Mouse (Mus musculus) embryonic facial prominence, embryonic 11.5 days (tissue): ENCODE measurements at regions not wholly inside any gene's neighbourhood (a gene's known extent, or its start where the extent isn't known, plus 50 kb on each side); places are given as distances from the start of the nearest gene placed in this dataset.
A peak's percentile ranks its signal among the peaks of the same experiment; 100 is the strongest.

Source experiments
- ATAC-seq: fragments of 200-750 bp; cut with Nextera tagmentation; replicated peaks from 2 replicates; pipeline ENCODE4 v1.8.0; 2017; ENCODE audit warnings: low read depth; ENCODE audit not compliant: insufficient number of reproducible peaks, low FRiP score, low TSS enrichment
- DNase-seq: peaks from one replicate; pipeline ENCODE4 v3.0.0-alpha.2; 2015; ENCODE audit warnings: low spot score
- H3K27ac ChIP-seq: fragments of 300-500 bp; sonication (generic); replicated peaks from 2 replicates; pipeline ENCODE4 v1.5.1; 2014; ENCODE audit warnings: mild to moderate bottlenecking, low read depth, low read length, control low read depth
- H3K27me3 ChIP-seq: fragments of 300-500 bp; sonication (generic); 2 replicates; pipeline ENCODE4 v1.6.1; 2014; ENCODE audit warnings: mild to moderate bottlenecking, low read length, moderate library complexity, mixed read lengths; ENCODE audit not compliant: control insufficient read depth, insufficient read depth
- H3K36me3 ChIP-seq: fragments of 300-500 bp; sonication (generic); replicated peaks from 2 replicates; pipeline ENCODE4 v1.6.1; 2014; ENCODE audit warnings: low read depth, mild to moderate bottlenecking, low read length, moderate library complexity, mixed read lengths; ENCODE audit not compliant: control insufficient read depth, insufficient read depth
- H3K4me1 ChIP-seq: fragments of 300-500 bp; sonication (generic); 2 replicates; pipeline ENCODE4 v1.6.1; 2014; ENCODE audit warnings: low read length, mixed read lengths; ENCODE audit not compliant: control insufficient read depth, insufficient read depth
- H3K4me2 ChIP-seq: fragments of 300-500 bp; sonication (generic); 2 replicates; pipeline ENCODE4 v1.6.1; 2014; ENCODE audit warnings: low read depth, mild to moderate bottlenecking, control low read depth, low read length, moderate library complexity
- H3K4me3 ChIP-seq: fragments of 300-500 bp; sonication (generic); 2 replicates; pipeline ENCODE4 v1.5.1; 2014; ENCODE audit warnings: low read depth, low read length, control low read depth
- H3K9ac ChIP-seq: fragments of 300-500 bp; sonication (generic); replicated peaks from 2 replicates; pipeline ENCODE4 v1.6.1; 2014; ENCODE audit warnings: mild to moderate bottlenecking, control low read depth, low read length
- H3K9me3 ChIP-seq: fragments of 300-500 bp; sonication (generic); replicated peaks from 2 replicates; pipeline ENCODE4 v1.6.1; 2016; ENCODE audit warnings: mild to moderate bottlenecking, low read length, inconsistent platforms, mixed read lengths; ENCODE audit not compliant: control insufficient read depth
- WGBS: fragments of 180-500 bp; shearing (Covaris S2); extraction: QIAGEN DNeasy Blood & Tissue Kit; methylation state at CpG from one replicate; pipeline ENCODE4 v1.1.7; 2014; 5-methylcytosine and 5-hydroxymethylcytosine counted together

DNA sequence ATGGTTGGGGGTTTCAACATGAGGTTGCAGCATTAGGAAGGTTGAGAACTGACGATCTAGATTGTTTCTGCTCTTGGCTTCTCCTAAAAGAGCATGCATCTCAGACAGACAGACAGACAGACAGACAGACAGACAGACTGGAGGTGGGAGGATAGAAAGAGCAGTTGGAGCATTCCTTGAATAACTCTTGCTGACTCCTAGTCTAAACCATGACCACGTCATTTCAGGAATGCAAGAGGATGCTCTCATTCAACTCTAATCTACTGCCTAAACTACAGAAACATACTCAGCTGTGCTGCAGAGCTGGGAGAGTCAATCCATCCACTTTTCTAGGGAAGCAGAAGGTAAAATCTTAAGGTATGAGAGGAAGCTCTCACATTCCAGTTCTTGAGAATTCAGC, 792.8 kb upstream of the 4930452B06Rik start:
- DNase-seq (no peak), ATAC-seq (no peak)
- Histone ChIP-seq H3K36me3 (no peaks in the 10 kb centered on the region), H3K4me3 (no peak overlapping the region), H3K27ac (no peak overlapping the region), H3K9ac (no peak overlapping the region), H3K4me1 (no peaks in the 10 kb centered on the region), H3K9me3 (no peaks in the 10 kb centered on the region), H3K4me2 (no peak overlapping the region), H3K27me3 (no peaks in the 10 kb centered on the region)
- WGBS, result 74% methylated on average over 2 of the region's 2 CpGs

DNA sequence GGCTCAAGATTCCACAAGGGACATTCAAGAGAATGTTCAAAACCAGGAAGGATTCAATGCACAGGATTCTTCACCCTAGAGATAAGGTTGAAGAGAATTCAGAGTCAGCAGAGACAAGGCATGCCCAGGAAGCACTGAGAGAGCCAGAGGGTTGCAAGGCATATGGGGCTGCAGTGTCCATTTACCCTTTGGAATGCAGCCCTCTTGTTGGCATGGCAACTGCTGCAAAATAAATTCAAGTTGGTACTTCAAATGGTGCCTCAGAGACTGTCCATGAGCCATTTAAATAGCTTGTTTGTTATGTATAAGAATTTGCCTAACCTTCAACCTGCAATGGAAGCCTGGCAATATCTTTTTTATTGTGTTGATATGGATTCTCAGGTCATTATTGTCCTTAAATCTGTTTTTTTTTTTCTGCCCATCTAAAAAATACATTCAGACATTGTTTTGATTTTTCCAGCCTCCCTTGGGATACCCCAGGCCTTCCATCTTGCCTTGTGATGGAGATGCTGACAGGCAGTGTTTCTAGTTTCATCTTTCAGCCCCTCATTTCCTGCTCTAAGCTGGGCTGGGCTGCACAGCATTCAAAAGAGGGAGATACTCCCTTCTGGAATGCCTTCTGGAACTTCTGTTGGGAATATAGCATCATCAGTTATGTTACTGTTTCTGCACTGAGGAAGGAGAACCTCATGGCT, 791.9 kb upstream of the 4930452B06Rik start:
- Histone ChIP-seq H3K4me2 (no peak overlapping the region), H3K4me3 (no peak overlapping the region), H3K4me1 (no peaks in the 10 kb centered on the region), H3K36me3 (no peaks in the 10 kb centered on the region), H3K9me3 (no peaks in the 10 kb centered on the region), H3K9ac (no peak overlapping the region), H3K27ac (no peak overlapping the region), H3K27me3 (no peaks in the 10 kb centered on the region)
- ATAC-seq (no peak), DNase-seq (peak; percentile 67)

DNA sequence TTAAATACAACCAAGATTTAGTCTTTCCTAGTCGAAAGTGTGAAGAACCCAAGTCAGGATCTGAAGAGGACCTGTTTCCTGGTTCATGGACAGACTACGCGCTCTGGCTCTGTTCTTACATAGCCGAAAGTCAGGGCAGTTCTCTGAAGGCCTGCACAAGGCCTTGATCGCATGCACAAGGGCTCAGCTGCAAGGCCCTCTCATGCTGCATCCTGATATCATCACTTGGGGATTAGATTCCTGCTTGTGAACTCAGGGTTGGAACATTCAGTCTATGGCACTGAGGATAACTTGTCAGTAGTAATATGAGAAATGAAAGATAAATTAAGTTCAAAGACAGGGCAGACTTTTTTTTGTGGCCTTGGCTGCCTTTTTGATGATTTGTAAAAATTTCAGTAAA, 789.9 kb upstream of the 4930452B06Rik start:
- ATAC-seq, result no peak
- Histone ChIP-seq H3K9ac (no peak overlapping the region), H3K4me1 (no peaks in the 10 kb centered on the region), H3K27ac (no peak overlapping the region), H3K9me3 (no peaks in the 10 kb centered on the region), H3K4me3 (no peak overlapping the region), H3K36me3 (no peaks in the 10 kb centered on the region), H3K4me2 (no peak overlapping the region), H3K27me3 (no peaks in the 10 kb centered on the region)
- 93% methylated on average over 5 of the region's 5 CpGs for WGBS
- DNase-seq, result no peak

DNA sequence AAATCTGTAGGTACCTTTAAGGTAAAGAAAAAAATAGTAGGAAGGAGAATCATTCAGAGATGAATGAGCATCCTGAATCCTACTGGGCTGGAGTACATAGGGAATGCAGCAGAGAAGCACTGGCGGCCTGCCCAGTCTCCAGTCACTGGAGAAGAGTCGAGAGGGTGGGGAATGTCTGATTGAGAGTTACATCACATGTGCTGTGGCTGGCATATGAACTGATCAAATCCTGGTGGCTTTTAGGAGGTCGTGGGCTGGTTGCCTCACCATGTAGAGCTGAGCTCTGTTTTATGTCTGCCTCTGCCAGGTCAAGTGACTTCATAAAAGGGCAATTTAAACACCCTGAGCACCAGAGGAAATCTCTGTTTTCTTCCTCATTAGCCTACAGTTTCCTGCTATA, 783.9 kb upstream of the 4930452B06Rik start:
- no peak overlapping the region for H3K4me3 ChIP-seq
- DNase-seq (peak; percentile 57), ATAC-seq (no peak)
- no peaks in the 10 kb centered on the region for H3K4me1 ChIP-seq
- no peaks in the 10 kb centered on the region for H3K36me3 ChIP-seq
- H3K27me3 ChIP-seq, result no peaks in the 10 kb centered on the region
- H3K9ac ChIP-seq, result no peak overlapping the region
- WGBS, result 46% methylated on average over 3 of the region's 3 CpGs
- H3K9me3 ChIP-seq, result no peaks in the 10 kb centered on the region
- no peak overlapping the region for H3K4me2 ChIP-seq
- H3K27ac ChIP-seq, result no peak overlapping the region

DNA sequence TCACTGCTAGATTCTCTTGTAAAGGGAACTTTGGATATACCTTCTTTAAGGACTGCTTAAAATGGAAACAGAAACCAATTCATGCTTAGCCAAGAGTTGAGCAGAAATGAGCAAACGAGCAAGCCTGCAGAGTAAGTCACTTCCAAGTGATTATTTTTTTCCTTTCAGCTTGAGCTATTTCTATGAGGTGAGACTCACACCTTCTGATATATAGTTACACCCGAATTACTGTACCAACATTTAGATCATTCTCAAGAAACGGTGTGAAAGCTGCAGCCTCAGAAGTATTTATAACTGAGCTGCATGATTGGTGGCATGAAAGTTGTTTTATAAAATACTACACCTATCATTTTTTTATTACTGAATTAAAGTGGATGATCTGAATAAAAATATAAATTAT, 771.9 kb upstream of the 4930452B06Rik start:
- no peak overlapping the region for H3K9ac ChIP-seq
- DNase-seq, result no peak
- no peak overlapping the region for H3K4me2 ChIP-seq
- H3K27me3 ChIP-seq, result no peaks in the 10 kb centered on the region
- no peaks in the 10 kb centered on the region for H3K9me3 ChIP-seq
- 71% methylated on average over 3 of the region's 3 CpGs for WGBS
- H3K27ac ChIP-seq, result no peak overlapping the region
- ATAC-seq, result no peak
- no peak overlapping the region for H3K4me3 ChIP-seq
- H3K36me3 ChIP-seq, result no peaks in the 10 kb centered on the region
- no peaks in the 10 kb centered on the region for H3K4me1 ChIP-seq

DNA sequence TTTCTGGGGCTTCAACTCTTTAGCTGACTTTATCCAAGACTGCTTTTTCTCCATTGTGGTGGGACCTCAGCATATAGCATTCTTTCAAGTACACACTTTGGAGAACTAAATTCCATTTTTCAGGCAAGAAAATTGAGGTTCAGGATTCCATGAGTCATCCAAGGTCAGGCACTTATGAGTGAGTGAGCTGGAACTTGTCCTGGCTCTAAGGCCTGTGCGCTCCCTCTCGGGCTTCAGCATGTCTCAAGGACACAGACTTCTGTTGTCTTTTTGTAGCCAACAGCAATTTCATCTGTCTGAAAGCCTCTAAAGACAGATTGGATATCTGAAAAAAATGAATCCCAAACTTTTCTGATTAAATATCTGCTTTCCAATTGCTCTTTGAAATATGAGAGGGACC, 769.1 kb upstream of the 4930452B06Rik start:
- ATAC-seq, result no peak
- 89% methylated on average over 2 of the region's 2 CpGs for WGBS
- Histone ChIP-seq H3K27ac (no peak overlapping the region), H3K4me1 (no peaks in the 10 kb centered on the region), H3K9me3 (no peaks in the 10 kb centered on the region), H3K4me2 (no peak overlapping the region), H3K27me3 (no peaks in the 10 kb centered on the region), H3K36me3 (no peaks in the 10 kb centered on the region), H3K4me3 (no peak overlapping the region), H3K9ac (no peak overlapping the region)
- no peak for DNase-seq

DNA sequence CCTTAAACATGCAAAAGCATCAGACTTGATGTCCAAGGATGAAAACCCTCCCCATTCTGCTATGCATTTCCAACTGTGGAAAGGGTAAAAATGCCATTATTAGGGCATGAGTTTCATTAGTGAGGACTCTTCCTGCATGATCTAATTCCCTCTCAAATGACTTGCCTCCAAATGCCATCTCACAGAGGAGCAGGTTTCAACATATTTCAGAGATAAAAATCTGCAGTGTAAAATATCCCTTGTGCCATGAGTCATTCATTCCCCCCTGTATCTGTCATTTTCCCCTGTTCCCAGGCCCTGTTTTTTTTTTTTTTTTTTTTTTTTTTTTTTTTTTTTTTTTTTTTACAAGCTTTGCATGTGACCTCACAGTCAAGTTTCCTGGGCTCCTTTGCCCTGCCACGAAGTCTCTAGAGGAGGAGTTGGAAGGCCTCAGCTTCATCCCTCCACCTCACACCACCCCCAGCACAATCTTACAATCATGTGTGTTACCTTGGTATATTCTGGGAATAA, 767.1 kb upstream of the 4930452B06Rik start:
- no peak overlapping the region for H3K4me2 ChIP-seq
- H3K27me3 ChIP-seq, result no peaks in the 10 kb centered on the region
- H3K4me3 ChIP-seq, result no peak overlapping the region
- H3K36me3 ChIP-seq, result no peaks in the 10 kb centered on the region
- H3K9me3 ChIP-seq, result no peaks in the 10 kb centered on the region
- DNase-seq (no peak), ATAC-seq (no peak)
- no peaks in the 10 kb centered on the region for H3K4me1 ChIP-seq
- H3K9ac ChIP-seq, result no peak overlapping the region
- WGBS, result 54% methylated on average over 1 of the region's 1 CpGs
- H3K27ac ChIP-seq, result no peak overlapping the region

DNA sequence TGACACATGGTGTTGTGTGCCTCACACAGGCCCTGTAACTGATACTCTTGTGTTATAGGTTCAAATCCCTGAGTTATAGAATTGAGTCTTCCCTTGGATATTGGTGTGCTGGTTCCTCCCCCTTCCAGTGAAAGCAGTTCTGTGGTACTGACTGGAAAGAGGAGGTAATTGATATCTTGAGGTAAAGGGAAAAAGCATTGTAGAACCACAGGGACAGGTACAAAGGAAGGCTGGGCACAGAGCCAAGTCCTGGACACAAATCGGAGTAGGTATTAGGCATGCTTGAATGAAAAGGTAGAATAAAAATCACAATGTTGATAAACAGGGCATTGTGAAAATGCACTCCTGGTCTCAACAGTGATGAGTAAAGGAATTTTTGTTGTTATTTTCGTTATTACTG, 765.8 kb upstream of the 4930452B06Rik start:
- WGBS, result 89% methylated on average over 2 of the region's 2 CpGs
- no peak for DNase-seq
- H3K9me3 ChIP-seq, result no peaks in the 10 kb centered on the region
- no peak overlapping the region for H3K4me2 ChIP-seq
- H3K9ac ChIP-seq, result no peak overlapping the region
- H3K27ac ChIP-seq, result no peak overlapping the region
- no peaks in the 10 kb centered on the region for H3K4me1 ChIP-seq
- H3K36me3 ChIP-seq, result no peaks in the 10 kb centered on the region
- H3K27me3 ChIP-seq, result no peaks in the 10 kb centered on the region
- ATAC-seq, result no peak
- H3K4me3 ChIP-seq, result no peak overlapping the region
